Mouse (Mus musculus): Measurements from ENCODE around the gene Gm49673. TPM values are rescaled to one million over a fixed set of nuclear protein-coding genes. Genes with fewer than 3 reads are reported as not detected.
"Not testable (repeated sequence)": the region's sequence is repeated elsewhere in the genome, so short reads cannot be mapped to it uniquely, and the experiment has no call there.

Gm49673 gene
- 0.15 TPM in 1 of 2 replicates, not detected in the other for polyA plus RNA-seq (2014; fragmentation: Nextera tagmentation; extraction: Ambion mirVana)

- not testable (repeated sequence) for H3K27me3 ChIP-seq (ENCODE audit: control insufficient read depth, insufficient read depth, low read length); H3K27ac ChIP-seq (replicated peaks; ENCODE audit: low read depth, low read length); H3K9me3 ChIP-seq (ENCODE audit: control insufficient read depth, low read length); H3K4me1 ChIP-seq (ENCODE audit: control insufficient read depth, insufficient read depth, low read length); H3K36me3 ChIP-seq (ENCODE audit: control insufficient read depth, insufficient read depth, low read length)
- DNase-seq, result peak; percentile 52
- peak within 1 kb of the TSS; percentile 44; the same call in 1 of the 2 replicates for H3K9ac ChIP-seq (replicated peaks; ENCODE audit: low read length)
- peak within 1 kb of the TSS; percentile 40 for H3K4me3 ChIP-seq (replicated peaks; ENCODE audit: low read depth, low read length)
- H3K4me2 ChIP-seq (ENCODE audit: low read length), result peak within 1 kb of the TSS; percentile 56
- ATAC-seq (ENCODE audit: low FRiP score, low TSS enrichment), result peak; percentile 96
- 1% methylated on average over 34 of the region's 67 CpGs for WGBS
Measured at GRCm38 (mm10) chr17:8147439-8148316, at the start of gene Gm49673, which contains the start of gene Rnaset2a. Gene Gm49673 (minus strand): TSS chr17:8147788. Gene Rnaset2a (minus strand): TSS chr17:8148097.

DNA sequence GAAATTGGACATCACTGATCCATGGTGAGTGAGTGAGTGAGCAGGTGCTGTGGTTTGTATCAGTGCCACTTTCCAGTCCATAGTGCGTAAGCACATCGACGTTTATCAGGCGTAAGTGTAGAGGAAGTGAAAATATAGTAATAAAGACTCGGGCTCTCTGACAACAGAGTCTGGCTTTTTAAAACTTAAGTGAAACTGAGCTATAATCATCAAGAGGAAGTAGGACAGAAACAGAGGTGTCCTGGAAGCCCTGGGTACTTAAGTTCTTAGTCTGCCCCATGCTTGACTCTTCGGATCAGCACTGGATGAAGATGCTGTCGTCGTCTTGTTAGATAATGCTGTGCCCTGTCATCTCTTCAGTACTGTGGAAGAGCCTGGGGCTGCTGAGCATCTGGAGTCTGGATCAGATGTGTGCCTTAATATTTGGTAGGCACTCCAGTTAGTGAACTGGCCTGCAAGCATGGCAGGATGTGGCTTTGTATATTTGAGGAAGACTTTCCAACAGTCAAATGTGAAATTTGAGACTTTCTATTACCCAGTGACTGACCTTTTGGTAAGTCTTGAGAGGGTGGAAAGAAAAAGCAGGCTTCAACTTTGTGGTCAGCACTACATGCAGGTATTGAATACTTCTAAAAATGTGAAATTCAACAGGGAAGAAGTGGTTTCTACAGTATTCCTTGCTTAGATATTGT, 48.2 kb upstream of the Gm49673 start:
- Histone ChIP-seq H3K36me3 (ENCODE audit: control insufficient read depth, insufficient read depth, low read length) (peaks cover 49% of the 10 kb centered on the region), H3K27me3 (ENCODE audit: control insufficient read depth, insufficient read depth, low read length) (no peaks in the 10 kb centered on the region), H3K4me2 (ENCODE audit: low read length) (no peak overlapping the region), H3K4me3 (replicated peaks; ENCODE audit: low read depth, low read length) (no peak overlapping the region), H3K9ac (replicated peaks; ENCODE audit: low read length) (no peak overlapping the region), H3K27ac (replicated peaks; ENCODE audit: low read depth, low read length) (no peak overlapping the region), H3K9me3 (ENCODE audit: control insufficient read depth, low read length) (no peaks in the 10 kb centered on the region), H3K4me1 (ENCODE audit: control insufficient read depth, insufficient read depth, low read length) (no peaks in the 10 kb centered on the region)
- 94% methylated on average over 8 of the region's 8 CpGs for WGBS
- ATAC-seq (ENCODE audit: low FRiP score, low TSS enrichment) (no peak), DNase-seq (no peak)

DNA sequence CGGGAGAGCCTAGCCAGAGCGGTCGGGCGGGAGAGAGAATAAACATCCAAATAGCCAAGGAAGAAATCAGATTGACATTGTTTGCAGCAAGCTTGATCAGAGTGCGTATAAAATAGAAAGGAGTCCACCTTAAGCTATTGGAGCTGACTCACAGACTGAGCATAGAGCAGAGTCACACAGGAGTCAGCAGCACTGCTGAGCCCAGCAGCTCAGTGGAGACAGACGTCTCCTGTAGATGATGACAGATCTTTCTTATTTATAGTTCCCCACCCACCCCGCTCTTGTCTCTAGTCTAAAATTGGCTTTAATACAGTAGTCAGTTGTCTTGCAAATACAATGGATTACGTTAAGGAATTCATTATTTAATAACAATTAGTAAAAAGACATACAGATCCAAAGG, 46.1 kb upstream of the Gm49673 start:
- DNase-seq (no peak), ATAC-seq (ENCODE audit: low FRiP score, low TSS enrichment) (no peak)
- WGBS, result 93% methylated on average over 8 of the region's 8 CpGs
- H3K9ac ChIP-seq (replicated peaks; ENCODE audit: low read length), result no peak overlapping the region
- H3K27ac ChIP-seq (replicated peaks; ENCODE audit: low read depth, low read length), result no peak overlapping the region
- peaks cover 66% of the 10 kb centered on the region for H3K36me3 ChIP-seq (ENCODE audit: control insufficient read depth, insufficient read depth, low read length)
- no peak overlapping the region for H3K4me3 ChIP-seq (replicated peaks; ENCODE audit: low read depth, low read length)
- H3K4me1 ChIP-seq (ENCODE audit: control insufficient read depth, insufficient read depth, low read length), result no peaks in the 10 kb centered on the region
- H3K9me3 ChIP-seq (ENCODE audit: control insufficient read depth, low read length), result no peaks in the 10 kb centered on the region
- H3K4me2 ChIP-seq (ENCODE audit: low read length), result no peak overlapping the region
- H3K27me3 ChIP-seq (ENCODE audit: control insufficient read depth, insufficient read depth, low read length), result no peaks in the 10 kb centered on the region

- no peak overlapping the region for H3K27ac ChIP-seq (replicated peaks; ENCODE audit: low read depth, low read length)
- H3K9ac ChIP-seq (replicated peaks; ENCODE audit: low read length), result no peak overlapping the region
- DNase-seq (no peak), ATAC-seq (ENCODE audit: low FRiP score, low TSS enrichment) (no peak)
- no peaks in the 10 kb centered on the region for H3K27me3 ChIP-seq (ENCODE audit: control insufficient read depth, insufficient read depth, low read length)
- peaks cover 77% of the 10 kb centered on the region for H3K36me3 ChIP-seq (ENCODE audit: control insufficient read depth, insufficient read depth, low read length)
- no peak overlapping the region for H3K4me2 ChIP-seq (ENCODE audit: low read length)
- no peak overlapping the region for H3K4me3 ChIP-seq (replicated peaks; ENCODE audit: low read depth, low read length)
- no peaks in the 10 kb centered on the region for H3K9me3 ChIP-seq (ENCODE audit: control insufficient read depth, low read length)
- no peaks in the 10 kb centered on the region for H3K4me1 ChIP-seq (ENCODE audit: control insufficient read depth, insufficient read depth, low read length)
- 92% methylated on average over 7 of the region's 7 CpGs for WGBS
Measured at GRCm38 (mm10) chr17:8184217-8184616, 36.6 kb upstream of the Gm49673 start.

DNA sequence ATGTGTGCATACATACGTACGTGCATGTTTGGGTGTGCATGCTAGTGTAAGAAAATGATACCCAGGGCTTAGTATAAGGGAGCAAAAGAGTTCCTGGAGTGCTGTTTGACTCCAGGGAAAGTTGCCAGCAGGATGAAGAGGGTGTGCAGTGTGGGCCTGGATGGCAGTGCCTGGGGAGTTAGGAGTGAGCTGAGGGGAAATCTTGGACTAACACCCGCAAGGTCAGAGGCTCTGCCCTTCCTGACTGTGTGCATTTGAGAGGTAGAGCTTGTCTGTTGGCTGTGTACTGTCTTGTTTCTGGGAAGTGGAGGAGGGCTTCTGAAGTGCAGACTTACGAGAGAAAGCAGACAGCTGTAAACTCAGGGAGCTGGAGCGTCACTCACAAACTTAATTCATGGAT, 36.2 kb upstream of the Gm49673 start:
- no peak overlapping the region for H3K9ac ChIP-seq (replicated peaks; ENCODE audit: low read length)
- no peaks in the 10 kb centered on the region for H3K9me3 ChIP-seq (ENCODE audit: control insufficient read depth, low read length)
- H3K4me1 ChIP-seq (ENCODE audit: control insufficient read depth, insufficient read depth, low read length), result no peaks in the 10 kb centered on the region
- 92% methylated on average over 5 of the region's 5 CpGs for WGBS
- ATAC-seq (ENCODE audit: low FRiP score, low TSS enrichment), result no peak
- no peaks in the 10 kb centered on the region for H3K27me3 ChIP-seq (ENCODE audit: control insufficient read depth, insufficient read depth, low read length)
- DNase-seq, result no peak
- H3K4me3 ChIP-seq (replicated peaks; ENCODE audit: low read depth, low read length), result no peak overlapping the region
- peaks cover 76% of the 10 kb centered on the region for H3K36me3 ChIP-seq (ENCODE audit: control insufficient read depth, insufficient read depth, low read length)
- H3K27ac ChIP-seq (replicated peaks; ENCODE audit: low read depth, low read length), result no peak overlapping the region
- no peak overlapping the region for H3K4me2 ChIP-seq (ENCODE audit: low read length)

- Histone ChIP-seq H3K27ac (replicated peaks; ENCODE audit: low read depth, low read length) (0 out of 2 replicates have a peak overlapping the region, but pooled peaks have one; percentile 5), H3K27me3 (ENCODE audit: control insufficient read depth, insufficient read depth, low read length) (no peaks in the 10 kb centered on the region), H3K4me2 (ENCODE audit: low read length) (no peak overlapping the region), H3K9ac (replicated peaks; ENCODE audit: low read length) (no peak overlapping the region), H3K36me3 (ENCODE audit: control insufficient read depth, insufficient read depth, low read length) (peaks cover 74% of the 10 kb centered on the region), H3K4me3 (replicated peaks; ENCODE audit: low read depth, low read length) (no peak overlapping the region), H3K4me1 (ENCODE audit: control insufficient read depth, insufficient read depth, low read length) (no peaks in the 10 kb centered on the region), H3K9me3 (ENCODE audit: control insufficient read depth, low read length) (no peaks in the 10 kb centered on the region)
- WGBS, result 37% methylated on average over 5 of the region's 5 CpGs
- ATAC-seq (ENCODE audit: low FRiP score, low TSS enrichment), result peak; percentile 27; the same call in 1 of the 2 replicates
- peak; percentile 63 for DNase-seq
Measured at GRCm38 (mm10) chr17:8177090-8177489, 29.5 kb upstream of the Gm49673 start.

- 87% methylated on average over 4 of the region's 4 CpGs for WGBS
- peaks cover 63% of the 10 kb centered on the region for H3K36me3 ChIP-seq (ENCODE audit: control insufficient read depth, insufficient read depth, low read length)
- ATAC-seq (ENCODE audit: low FRiP score, low TSS enrichment), result no peak
Measured at GRCm38 (mm10) chr17:8171081-8171480, 23.5 kb upstream of the Gm49673 start.

DNA sequence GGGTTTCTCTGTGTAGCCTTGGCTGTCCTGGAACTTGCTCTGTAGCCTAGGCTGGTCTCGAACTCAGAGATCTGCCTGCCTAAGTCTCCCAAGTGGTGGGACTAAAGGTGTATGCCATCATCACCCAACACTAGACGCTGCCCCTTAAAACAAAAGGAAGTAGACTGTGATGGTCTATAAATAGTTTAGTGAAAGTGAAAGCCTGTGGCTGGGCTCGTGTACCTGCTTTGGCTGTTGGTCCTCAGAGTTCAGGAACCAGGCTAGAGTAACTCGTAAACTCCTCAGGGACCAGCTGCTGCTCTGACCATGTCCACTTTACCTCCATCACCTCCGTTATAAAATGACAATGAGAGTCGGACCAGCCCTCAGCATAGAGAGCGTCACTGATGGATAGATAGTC, 22.7 kb upstream of the Gm49673 start:
- no peak for DNase-seq
- ATAC-seq (ENCODE audit: low FRiP score, low TSS enrichment), result no peak
- no peaks in the 10 kb centered on the region for H3K27me3 ChIP-seq (ENCODE audit: control insufficient read depth, insufficient read depth, low read length)
- no peak overlapping the region for H3K9ac ChIP-seq (replicated peaks; ENCODE audit: low read length)
- peaks cover 56% of the 10 kb centered on the region for H3K36me3 ChIP-seq (ENCODE audit: control insufficient read depth, insufficient read depth, low read length)
- no peaks in the 10 kb centered on the region for H3K9me3 ChIP-seq (ENCODE audit: control insufficient read depth, low read length)
- H3K4me3 ChIP-seq (replicated peaks; ENCODE audit: low read depth, low read length), result no peak overlapping the region
- whole genome bisulfite sequencing, result 97% methylated on average over 7 of the region's 7 CpGs
- no peaks in the 10 kb centered on the region for H3K4me1 ChIP-seq (ENCODE audit: control insufficient read depth, insufficient read depth, low read length)
- H3K27ac ChIP-seq (replicated peaks; ENCODE audit: low read depth, low read length), result no peak overlapping the region
- H3K4me2 ChIP-seq (ENCODE audit: low read length), result no peak overlapping the region

More at GRCm38 (mm10) chr17:8171081-8171480, 23.5 kb upstream of the Gm49673 start:
- no peaks in the 10 kb centered on the region for H3K9me3 ChIP-seq (ENCODE audit: control insufficient read depth, low read length)
- no peak overlapping the region for H3K9ac ChIP-seq (replicated peaks; ENCODE audit: low read length)
- H3K4me2 ChIP-seq (ENCODE audit: low read length), result no peak overlapping the region
- no peaks in the 10 kb centered on the region for H3K4me1 ChIP-seq (ENCODE audit: control insufficient read depth, insufficient read depth, low read length)
- no peak for DNase-seq
- H3K27me3 ChIP-seq (ENCODE audit: control insufficient read depth, insufficient read depth, low read length), result no peaks in the 10 kb centered on the region
- H3K4me3 ChIP-seq (replicated peaks; ENCODE audit: low read depth, low read length), result no peak overlapping the region
- no peak overlapping the region for H3K27ac ChIP-seq (replicated peaks; ENCODE audit: low read depth, low read length)

All from midbrain, embryonic 14.5 days (tissue).